In the genomic region with DNA sequence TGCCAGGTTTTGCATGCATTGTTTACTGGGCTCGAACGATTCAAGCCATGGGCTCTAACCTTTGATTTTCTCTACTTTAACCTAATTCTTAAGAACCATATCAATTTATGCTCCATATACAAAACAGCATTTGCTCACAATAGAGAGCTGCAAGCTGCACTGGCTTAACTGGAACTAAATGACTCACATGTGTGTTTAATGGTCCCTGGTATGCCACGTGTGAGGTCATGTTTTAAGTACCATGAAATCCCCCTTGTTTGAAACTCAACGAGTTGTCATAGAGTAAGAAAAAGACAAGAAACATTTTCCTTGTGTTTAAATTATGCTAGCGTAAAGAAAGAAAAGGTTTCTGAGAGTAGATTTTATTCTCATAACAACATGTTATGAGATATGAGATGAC, we compare ENCODE assay signal across 22 mouse cellular contexts.
DNase-seq lines count a peak whose midpoint lies in the region; ATAC-seq and TF ChIP-seq lines count a peak whose summit lies in the region.
"Had no signal": no experiment of that assay in that cellular context is flagged by ENCODE, and none has a peak within 500 bp of the region (broad histone marks: within the 10 kb centered on the region; RNA-seq: fewer than 3 reads in every experiment).

No protein-coding gene starts in this region.

- DNase-seq in CH12.LX (ENCODE audit: extremely low read depth) = peak; percentile 37
- DNase-seq in Patski (ENCODE audit: low read depth, low spot score) = peak; percentile 22
- peak; percentile 54 for DNase-seq in embryonic facial prominence, embryonic 14.5 days (ENCODE audit: low spot score)
- no peak for DNase-seq in MN1 (ENCODE audit: low spot score)
- no peak for DNase-seq in kidney, adult 11 months
- DNase-seq: adrenal gland, adult 8-10 months; adrenal gland, postnatal 25 days; cerebellum, adult 11 months; cerebellum, adult 18-20 months; cerebellum, adult 8-10 months; cerebellum, adult 9-11 months; cerebellum, postnatal 14 days; cerebellum, postnatal 36 days; embryo, embryonic 11 days had no signal

- TF ChIP-seq RAD21 in CH12.LX (IDR thresholded peaks at IDR 0.05; ENCODE audit: low read depth, low read length) = no peak

- H3K36me3 ChIP-seq in CH12.LX (replicated peaks in 1 of 2; ENCODE audit: control insufficient read depth in 1 of 2, insufficient read depth in 1 of 2, low read length in 1 of 2) = no peaks in the 10 kb centered on the region
- H3K36me3 ChIP-seq in embryonic facial prominence, embryonic 14.5 days (ENCODE audit: control insufficient read depth, insufficient read depth, low read length) = no peaks in the 10 kb centered on the region
- H3K36me3 ChIP-seq: embryonic facial prominence, embryonic 15.5 days; forebrain, embryonic 10.5 days; forebrain, embryonic 12.5 days; G1E had no signal

- CTCF ChIA-PET in Patski (lab: Charles Lee) = interaction anchor here (1.3 to 1.7 kb wide), 2 partner anchors 10 to 23 kb away, joined by 3 to 4 read pairs; no protein-coding TSS in a partner anchor

- TF ChIP-seq EP300 in CH12.LX (IDR thresholded peaks at IDR 0.05; ENCODE audit: low read length) = no peak

- H3K9me3 ChIP-seq in CH12.LX (replicated peaks; ENCODE audit: low read length) = no peaks in the 10 kb centered on the region
- H3K9me3 ChIP-seq in embryonic facial prominence, embryonic 14.5 days (ENCODE audit: control insufficient read depth, low read length) = no peaks in the 10 kb centered on the region
- H3K9me3 ChIP-seq: embryonic facial prominence, embryonic 15.5 days; forebrain, embryonic 10.5 days; forebrain, embryonic 12.5 days; G1E had no signal

- no peak overlapping the region for H3K27ac ChIP-seq in CH12.LX (ENCODE audit: insufficient read depth, low read depth)
- H3K27ac ChIP-seq in embryonic facial prominence, embryonic 14.5 days (replicated peaks; ENCODE audit: low read depth, low read length) = no peak overlapping the region
- H3K27ac ChIP-seq: embryonic facial prominence, embryonic 15.5 days; forebrain, embryonic 10.5 days; forebrain, embryonic 12.5 days had no signal

- H3K79me2 ChIP-seq in CH12.LX (replicated peaks; ENCODE audit: control insufficient read depth, extremely low read depth, insufficient read depth, poor library complexity, severe bottlenecking) = no peaks in the 10 kb centered on the region

- WGBS in embryonic facial prominence, embryonic 14.5 days = 38% methylated on average over 5 of the region's 5 CpGs

- dilution Hi-C loops in CH12.LX (cut with MboI; ENCODE audit: extremely low pct_ligation_motif_present, extremely low pct_unique_long_range_greater_than_20kb, low sequenced_read_pairs) = no loop called here

- H3K4me1 ChIP-seq in CH12.LX (ENCODE audit: control insufficient read depth in 1 of 2, insufficient read depth in 2 of 2) = peaks cover 0 to 19% of the 10 kb centered on the region in 2 experiments; a peak in 2 of 4 replicates
- H3K4me1 ChIP-seq in embryonic facial prominence, embryonic 14.5 days (ENCODE audit: control insufficient read depth, insufficient read depth, low read length) = no peaks in the 10 kb centered on the region
- H3K4me1 ChIP-seq: embryonic facial prominence, embryonic 15.5 days; forebrain, embryonic 10.5 days; forebrain, embryonic 12.5 days had no signal

- TF ChIP-seq CTCF in CH12.LX (conservative IDR thresholded peaks at IDR 0.05 in 1 of 2, IDR thresholded peaks at IDR 0.05 in 1 of 2; ENCODE audit: low read depth in 2 of 2, low read length in 2 of 2) = no peak
- TF ChIP-seq CTCF in Patski (IDR thresholded peaks at IDR 0.05) = no peak

- H3K4me2 ChIP-seq in CH12.LX (ENCODE audit: insufficient read depth, low read depth, poor library complexity, severe bottlenecking) = no peak overlapping the region
- H3K4me2 ChIP-seq in embryonic facial prominence, embryonic 14.5 days (ENCODE audit: low read depth, low read length) = no peak overlapping the region
- H3K4me2 ChIP-seq: embryonic facial prominence, embryonic 15.5 days; forebrain, embryonic 12.5 days had no signal

- POLR2A ChIA-PET in Patski (lab: Charles Lee) = interaction anchor here (0.5 kb wide), 1 partner anchor 72 kb away, joined by 6 read pairs; no protein-coding TSS in a partner anchor

- in situ Hi-C loops in CH12.LX (cut with MboI; ENCODE audit: low pct_ligation_motif_present, low pct_unique_long_range_greater_than_20kb, low sequenced_read_pairs) = no loop called here
- in situ Hi-C loops in Patski (cut with MboI; ENCODE audit: low pct_unique_long_range_greater_than_20kb) = no loop called here

- no peak overlapping the region for H3K9ac ChIP-seq in CH12.LX (ENCODE audit: insufficient read depth, low read depth)
- H3K9ac ChIP-seq in embryonic facial prominence, embryonic 14.5 days (ENCODE audit: low read depth, low read length) = no peak overlapping the region
- H3K9ac ChIP-seq: embryonic facial prominence, embryonic 15.5 days; forebrain, embryonic 12.5 days had no signal

- no peak overlapping the region for H3K4me3 ChIP-seq in CH12.LX (replicated peaks in 1 of 3; ENCODE audit: low read depth in 2 of 3, low read length in 2 of 3, poor library complexity in 1 of 3)
- H3K4me3 ChIP-seq in embryonic facial prominence, embryonic 14.5 days (ENCODE audit: low read depth, low read length) = no peak overlapping the region
- H3K4me3 ChIP-seq: embryonic facial prominence, embryonic 15.5 days; erythroblast, embryonic 14.5 days; forebrain, embryonic 10.5 days; forebrain, embryonic 12.5 days had no signal

- ATAC-seq in Patski = peak; percentile 39
- ATAC-seq in embryonic facial prominence, embryonic 14.5 days (ENCODE audit: low read depth) = no peak
- ATAC-seq: activated CD4-positive, CD25-positive, alpha-beta regulatory T cell, adult 4 months; forebrain, embryonic 14.5 days; forebrain, embryonic 16.5 days had no signal

- H3K27me3 ChIP-seq in CH12.LX (replicated peaks) = no peaks in the 10 kb centered on the region
- H3K27me3 ChIP-seq in Patski = no peaks in the 10 kb centered on the region
- no peaks in the 10 kb centered on the region for H3K27me3 ChIP-seq in embryonic facial prominence, embryonic 14.5 days (replicated peaks; ENCODE audit: control insufficient read depth, insufficient read depth, low read length)
- H3K27me3 ChIP-seq: embryonic facial prominence, embryonic 15.5 days; forebrain, embryonic 12.5 days had no signal

- no peak for TF ChIP-seq POLR2A in CH12.LX (IDR thresholded peaks at IDR 0.05; ENCODE audit: low read depth, low read length)

TF ChIP-seq in CH12.LX, 34 proteins besides CTCF, POLR2A, EP300 and RAD21:
- TF ChIP-seq BHLHE40 (IDR thresholded peaks at IDR 0.05; ENCODE audit: low read depth, low read length) (peak; percentile 75), USF1 (IDR thresholded peaks at IDR 0.05; ENCODE audit: low read depth, low read length) (no peak), GABPA (IDR thresholded peaks at IDR 0.05; ENCODE audit: insufficient replicate concordance, low read depth, low read length) (no peak), ETS1 (conservative IDR thresholded peaks at IDR 0.05; ENCODE audit: low read depth, low read length) (peak; percentile 56; the same call in 1 of the 2 replicates), MAX (IDR thresholded peaks at IDR 0.05; ENCODE audit: low read length) (0 out of 2 replicates have a peak, but pooled peaks have one; percentile 24)

Comparison
In these comparisons a context has a peak if more than half of its experiments do, and no peak if none do; other contexts are left out.
1. DNase-seq: peak in CH12.LX (single experiment), Patski (single experiment) and embryonic facial prominence, embryonic 14.5 days (single experiment); none in MN1 (single experiment) and kidney, adult 11 months (single experiment).